Mouse (Mus musculus): Measurements from ENCODE around the gene Snx18. TPM values are rescaled to one million over a fixed set of nuclear protein-coding genes. Genes with fewer than 3 reads are reported as not detected.
A peak's percentile ranks its signal among the peaks of the same experiment; 100 is the strongest.

The Snx18 gene
- total and polyA plus RNA-seq, 2 experiments from 2014 or later, result 10.3 to 35.5 TPM

GRCm38 (mm10) chr13:113615971-113616671, 2.2 kb downstream of the Snx18 start:
- ATAC-seq, result no peak
- no peak overlapping the region for H3K27ac ChIP-seq (ENCODE audit: low read depth, low read length)

GRCm38 (mm10) chr13:113615546-113615941, 2.8 kb downstream of the Snx18 start:
- Histone ChIP-seq H3K36me3 (ENCODE audit: insufficient read depth) (no peaks in the 10 kb centered on the region), H3K9me3 (ENCODE audit: low read length) (no peaks in the 10 kb centered on the region), H3K4me1 (ENCODE audit: insufficient read depth) (peaks cover 28% of the 10 kb centered on the region), H3K4me3 (ENCODE audit: low read depth, low read length) (peak overlapping the region; percentile 84), H3K4me2 (ENCODE audit: low read depth) (peak overlapping the region; percentile 75), H3K27ac (ENCODE audit: low read depth, low read length) (no peak overlapping the region), H3K9ac (peak overlapping the region; percentile 43), H3K27me3 (ENCODE audit: insufficient read depth, low read length) (no peaks in the 10 kb centered on the region)
- DNase-seq (no peak), ATAC-seq (no peak)
- 1% methylated on average over 10 of the region's 10 CpGs for WGBS
- TF ChIP-seq CTCF (IDR thresholded peaks at IDR 0.05; ENCODE audit: low read depth), result no peak

More at GRCm38 (mm10) chr13:113615971-113616671, 2.2 kb downstream of the Snx18 start:
- no peak for TF ChIP-seq CTCF (IDR thresholded peaks at IDR 0.05; ENCODE audit: low read depth)
- H3K4me3 ChIP-seq (ENCODE audit: low read depth, low read length), result peak overlapping the region; percentile 84
- H3K9ac ChIP-seq, result peak overlapping the region; percentile 43
- no peaks in the 10 kb centered on the region for H3K27me3 ChIP-seq (ENCODE audit: insufficient read depth, low read length)
- H3K9me3 ChIP-seq (ENCODE audit: low read length), result no peaks in the 10 kb centered on the region
- H3K4me2 ChIP-seq (ENCODE audit: low read depth), result peak overlapping the region; percentile 75
- 8% methylated on average over 8 of the region's 8 CpGs for WGBS
- H3K36me3 ChIP-seq (ENCODE audit: insufficient read depth), result no peaks in the 10 kb centered on the region
- DNase-seq, result no peak
- H3K4me1 ChIP-seq (ENCODE audit: insufficient read depth), result peaks cover 28% of the 10 kb centered on the region

GRCm38 (mm10) chr13:113614635-113615545, 3.5 kb downstream of the Snx18 start:
- no peak overlapping the region for H3K27ac ChIP-seq (ENCODE audit: low read depth, low read length)
- ATAC-seq (no peak), DNase-seq (peak; percentile 69)
- H3K27me3 ChIP-seq (ENCODE audit: insufficient read depth, low read length), result no peaks in the 10 kb centered on the region
- H3K4me3 ChIP-seq (ENCODE audit: low read depth, low read length), result peak overlapping the region; percentile 84
- WGBS, result 10% methylated on average over 24 of the region's 24 CpGs
- no peak for TF ChIP-seq CTCF (IDR thresholded peaks at IDR 0.05; ENCODE audit: low read depth)
- H3K4me2 ChIP-seq (ENCODE audit: low read depth), result peak overlapping the region; percentile 75
- H3K9ac ChIP-seq, result peak overlapping the region; percentile 43
- H3K36me3 ChIP-seq (ENCODE audit: insufficient read depth), result no peaks in the 10 kb centered on the region
- peaks cover 28% of the 10 kb centered on the region for H3K4me1 ChIP-seq (ENCODE audit: insufficient read depth)
- H3K9me3 ChIP-seq (ENCODE audit: low read length), result no peaks in the 10 kb centered on the region

GRCm38 (mm10) chr13:113613882-113614281, 4.5 kb downstream of the Snx18 start:
- Histone ChIP-seq H3K36me3 (ENCODE audit: insufficient read depth) (no peaks in the 10 kb centered on the region), H3K27me3 (ENCODE audit: insufficient read depth, low read length) (no peaks in the 10 kb centered on the region), H3K4me2 (ENCODE audit: low read depth) (peak overlapping the region; percentile 75), H3K4me1 (ENCODE audit: insufficient read depth) (peaks cover 28% of the 10 kb centered on the region), H3K4me3 (ENCODE audit: low read depth, low read length) (peak overlapping the region; percentile 84), H3K9me3 (ENCODE audit: low read length) (no peaks in the 10 kb centered on the region), H3K27ac (ENCODE audit: low read depth, low read length) (no peak overlapping the region), H3K9ac (peak overlapping the region; percentile 14; the same call in 1 of the 2 replicates)
- 41% methylated on average over 10 of the region's 10 CpGs for WGBS
- ATAC-seq (no peak), DNase-seq (no peak)
- TF ChIP-seq CTCF (IDR thresholded peaks at IDR 0.05; ENCODE audit: low read depth), result no peak

GRCm38 (mm10) chr13:113613341-113613740, 5.0 kb downstream of the Snx18 start:
- 36% methylated on average over 12 of the region's 12 CpGs for WGBS
- H3K9ac ChIP-seq, result no peak overlapping the region
- ATAC-seq (no peak), DNase-seq (no peak)
- no peaks in the 10 kb centered on the region for H3K27me3 ChIP-seq (ENCODE audit: insufficient read depth, low read length)
- H3K9me3 ChIP-seq (ENCODE audit: low read length), result no peaks in the 10 kb centered on the region
- no peaks in the 10 kb centered on the region for H3K36me3 ChIP-seq (ENCODE audit: insufficient read depth)
- H3K4me1 ChIP-seq (ENCODE audit: insufficient read depth), result peaks cover 28% of the 10 kb centered on the region
- peak overlapping the region; percentile 84 for H3K4me3 ChIP-seq (ENCODE audit: low read depth, low read length)
- no peak for TF ChIP-seq CTCF (IDR thresholded peaks at IDR 0.05; ENCODE audit: low read depth)
- H3K27ac ChIP-seq (ENCODE audit: low read depth, low read length), result no peak overlapping the region
- peak overlapping the region; percentile 75 for H3K4me2 ChIP-seq (ENCODE audit: low read depth)

- H3K4me3 ChIP-seq (ENCODE audit: low read depth, low read length), result no peak overlapping the region
- ATAC-seq, result no peak
- H3K4me2 ChIP-seq (ENCODE audit: low read depth), result no peak overlapping the region
- peaks cover 28% of the 10 kb centered on the region for H3K4me1 ChIP-seq (ENCODE audit: insufficient read depth)
- H3K9ac ChIP-seq, result no peak overlapping the region
- no peaks in the 10 kb centered on the region for H3K36me3 ChIP-seq (ENCODE audit: insufficient read depth)
- TF ChIP-seq CTCF (IDR thresholded peaks at IDR 0.05; ENCODE audit: low read depth), result no peak
- H3K27me3 ChIP-seq (ENCODE audit: insufficient read depth, low read length), result no peaks in the 10 kb centered on the region
- no peak for DNase-seq
- H3K27ac ChIP-seq (ENCODE audit: low read depth, low read length), result no peak overlapping the region
- no peaks in the 10 kb centered on the region for H3K9me3 ChIP-seq (ENCODE audit: low read length)
- WGBS, result 75% methylated on average over 24 of the region's 24 CpGs
Measured at GRCm38 (mm10) chr13:113612141-113612950, 6.0 kb downstream of the Snx18 start.
